Mouse (Mus musculus): Measurements from ENCODE around the gene Gm3776.
A peak's percentile ranks its signal among the peaks of the same experiment; 100 is the strongest.
"Not testable (repeated sequence)": the region's sequence is repeated elsewhere in the genome, so short reads cannot be mapped to it uniquely, and the experiment has no call there.

Gene Gm3776

DNA sequence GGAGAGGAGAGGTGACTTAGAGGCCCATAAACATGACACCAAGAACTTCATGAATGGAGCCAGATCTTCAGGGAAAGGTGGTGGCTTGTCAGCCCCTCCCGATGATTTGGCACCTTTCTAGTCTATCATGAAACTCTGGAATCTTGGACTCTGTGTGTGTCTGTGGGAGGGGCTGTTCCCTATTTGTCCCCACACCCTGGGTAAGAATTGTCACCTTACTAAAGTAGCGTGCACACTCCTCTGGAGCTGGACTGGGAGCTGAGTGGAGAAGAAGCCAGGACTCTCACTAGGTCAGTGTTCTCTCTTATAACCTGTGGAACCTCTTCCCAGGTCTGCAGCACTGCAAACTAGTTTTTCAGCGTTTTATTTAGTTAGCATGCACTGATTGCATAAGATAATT lies at the start of gene Gm3776:
Gm3776 (plus strand) TSS at position 216 of the 400 bp plus-strand sequence.
- DNase-seq (ENCODE audit: low spot score in 2 of 2), result not testable (repeated sequence)

GRCm38 (mm10) chr9:78208956-78209355 lies 48.0 kb upstream of the Gm3776 start:
- DNase-seq (ENCODE audit: low spot score in 2 of 2), result no peak

DNA sequence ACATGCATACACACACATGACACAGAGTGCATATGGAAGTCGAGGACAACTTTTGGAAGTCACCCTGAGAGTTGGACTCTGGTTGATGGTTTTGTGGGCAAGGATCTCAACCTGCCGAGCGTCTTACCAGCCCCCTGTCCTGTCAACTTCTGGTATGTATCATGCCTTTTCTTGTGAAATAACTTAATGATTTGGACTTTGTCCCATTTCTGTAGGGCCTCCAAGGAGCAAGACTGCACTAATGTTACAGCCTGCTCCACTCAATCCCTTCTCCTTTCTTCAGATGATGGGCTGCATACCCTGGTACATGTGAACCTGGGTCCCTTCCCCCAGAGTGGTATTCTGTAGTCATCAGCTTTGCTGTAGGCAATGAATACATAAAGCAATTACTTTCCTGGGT lies 46.9 kb upstream of the Gm3776 start:
- no peak for DNase-seq (ENCODE audit: low spot score in 2 of 2)

- no peak for DNase-seq (ENCODE audit: low spot score in 2 of 2)
Measured at GRCm38 (mm10) chr9:78210821-78211220, 46.1 kb upstream of the Gm3776 start.

DNA sequence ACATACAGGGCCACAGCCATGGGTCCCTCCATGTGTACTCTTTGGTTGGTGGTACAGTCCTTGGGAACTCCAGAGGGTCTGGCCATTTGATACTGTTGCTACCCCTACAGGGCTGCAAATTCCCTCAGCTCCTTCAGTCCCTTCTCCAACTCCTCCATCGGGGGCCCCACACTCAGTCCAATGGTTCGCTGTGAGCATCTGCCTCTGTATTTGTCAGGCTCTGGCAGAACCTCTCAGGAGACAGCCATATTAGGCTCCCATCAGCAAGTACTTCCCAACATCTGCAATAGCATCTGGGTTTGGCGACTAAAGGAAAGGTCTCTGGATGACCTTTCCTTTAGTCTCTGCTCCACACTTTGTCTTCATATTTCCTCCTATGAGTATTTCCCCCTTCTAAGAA lies 45.4 kb upstream of the Gm3776 start:
- DNase-seq (ENCODE audit: low spot score in 2 of 2), result no peak

GRCm38 (mm10) chr9:78212341-78213049 lies 44.4 kb upstream of the Gm3776 start:
- no peak for DNase-seq (ENCODE audit: low spot score in 2 of 2)

DNA sequence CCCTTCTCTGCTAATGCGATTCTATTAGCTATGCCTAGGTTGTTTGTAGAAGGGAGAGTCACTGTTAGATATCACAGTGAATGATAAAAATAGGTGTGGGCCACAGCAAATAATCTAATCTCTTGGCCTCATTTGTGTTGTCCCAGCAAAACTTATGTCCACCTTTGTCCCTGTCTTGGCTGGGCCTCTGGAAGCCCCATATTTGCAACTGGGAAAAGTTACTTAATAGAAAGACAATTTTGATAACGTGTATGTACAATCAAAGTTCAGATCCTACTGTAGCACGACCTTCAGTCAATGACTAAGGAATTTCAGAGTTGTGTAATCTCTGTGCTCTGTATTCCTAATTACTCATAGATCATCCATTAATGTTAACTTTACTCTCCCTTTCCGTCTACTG lies 39.9 kb upstream of the Gm3776 start:
- no peak for DNase-seq (ENCODE audit: low spot score in 2 of 2)

DNA sequence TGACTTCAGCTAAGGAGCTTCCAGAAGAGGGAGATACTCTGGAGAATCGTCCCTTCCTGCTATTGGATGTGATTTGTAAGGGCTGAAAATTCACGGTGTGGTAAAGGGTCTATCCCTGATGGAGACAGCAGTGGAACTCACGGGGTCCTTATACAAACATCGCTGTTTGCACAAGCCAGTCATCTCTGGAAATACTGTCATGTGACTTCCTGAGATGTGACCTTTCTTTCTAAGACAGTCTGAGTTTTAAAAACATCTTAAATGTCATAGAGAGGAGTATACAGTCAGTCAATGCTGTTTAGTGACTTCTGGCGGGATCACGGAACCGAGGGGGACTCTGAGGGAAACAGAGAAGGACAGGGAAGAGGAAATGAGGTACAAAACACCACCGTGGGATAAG lies 34.3 kb upstream of the Gm3776 start:
- no peak for DNase-seq (ENCODE audit: low spot score in 2 of 2)

DNA sequence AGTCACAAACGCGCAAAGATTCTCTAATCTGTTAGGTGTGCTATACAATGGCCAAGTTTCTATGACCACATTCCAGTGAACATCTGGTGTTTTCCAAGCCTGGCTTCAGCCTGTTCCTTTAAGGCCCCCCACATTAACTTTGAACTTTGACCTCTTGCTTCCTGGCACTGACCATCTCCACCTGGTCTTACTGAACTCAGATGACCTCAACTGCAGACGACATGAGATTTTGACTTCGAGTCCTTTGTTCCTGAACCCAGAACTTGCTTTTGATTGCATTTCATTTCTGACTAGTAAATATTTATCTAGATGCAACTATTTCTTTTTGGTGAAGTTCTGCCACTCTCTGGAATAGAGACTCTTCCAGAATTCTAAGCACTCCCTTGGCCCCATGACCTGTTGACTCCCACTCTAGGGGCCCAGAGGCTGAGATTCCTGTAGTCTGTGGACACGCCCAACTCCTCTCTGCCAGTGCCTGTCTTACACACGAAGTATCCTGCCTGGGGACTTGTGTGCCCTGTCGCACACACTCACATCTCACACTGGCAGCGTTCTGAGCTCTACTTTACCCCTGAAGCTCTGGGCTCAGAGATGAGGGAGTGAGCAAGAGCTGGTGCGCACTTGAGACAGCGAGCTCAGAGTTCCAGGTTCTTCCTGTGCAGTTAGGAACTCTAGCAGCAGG lies 33.6 kb upstream of the Gm3776 start:
- no peak for DNase-seq (ENCODE audit: low spot score in 2 of 2)

GRCm38 (mm10) chr9:78224418-78224817 lies 32.5 kb upstream of the Gm3776 start:
- no peak for DNase-seq (ENCODE audit: low spot score in 2 of 2)

GRCm38 (mm10) chr9:78225304-78225703 lies 31.6 kb upstream of the Gm3776 start:
- DNase-seq (ENCODE audit: low spot score in 2 of 2), result no peak

DNA sequence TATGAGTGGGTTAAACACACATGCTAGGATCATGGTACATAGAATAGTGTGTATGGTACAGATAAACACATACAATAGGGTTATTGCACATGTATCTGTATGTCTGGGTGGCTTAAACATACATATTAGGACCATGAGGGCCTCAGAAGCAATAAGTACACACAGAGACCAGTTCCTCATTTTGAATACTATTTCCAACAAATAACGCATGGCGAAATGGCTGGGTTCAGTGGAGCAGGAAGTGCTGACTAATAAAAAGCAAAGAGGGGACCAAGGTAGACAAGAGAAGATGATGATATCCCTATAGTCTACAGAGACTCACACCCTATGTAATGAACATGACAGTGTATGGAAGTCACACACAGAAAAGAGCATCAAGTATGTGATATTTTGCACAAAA lies 28.8 kb upstream of the Gm3776 start:
- no peak for DNase-seq (ENCODE audit: low spot score in 2 of 2)

DNA sequence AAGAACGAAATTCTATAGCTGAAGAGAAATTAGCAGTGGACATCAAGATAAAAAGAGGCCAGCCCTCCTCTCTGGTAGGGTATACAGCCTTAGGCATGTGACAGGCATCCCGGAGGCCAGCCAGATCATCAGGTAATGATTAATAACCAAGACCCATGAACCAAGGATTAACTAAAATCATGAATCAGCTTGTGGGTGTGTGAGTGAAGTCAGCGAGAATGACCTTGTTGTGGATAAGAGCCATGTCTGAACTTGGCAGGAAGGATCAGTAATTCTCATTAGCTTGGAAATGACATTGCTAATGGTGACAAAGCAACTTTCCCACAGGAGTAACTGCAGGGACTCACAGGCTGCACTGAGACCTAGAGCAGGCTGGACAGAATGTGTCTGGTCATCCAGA lies 27.3 kb upstream of the Gm3776 start:
- not testable (repeated sequence) for DNase-seq (ENCODE audit: low spot score in 2 of 2)

DNA sequence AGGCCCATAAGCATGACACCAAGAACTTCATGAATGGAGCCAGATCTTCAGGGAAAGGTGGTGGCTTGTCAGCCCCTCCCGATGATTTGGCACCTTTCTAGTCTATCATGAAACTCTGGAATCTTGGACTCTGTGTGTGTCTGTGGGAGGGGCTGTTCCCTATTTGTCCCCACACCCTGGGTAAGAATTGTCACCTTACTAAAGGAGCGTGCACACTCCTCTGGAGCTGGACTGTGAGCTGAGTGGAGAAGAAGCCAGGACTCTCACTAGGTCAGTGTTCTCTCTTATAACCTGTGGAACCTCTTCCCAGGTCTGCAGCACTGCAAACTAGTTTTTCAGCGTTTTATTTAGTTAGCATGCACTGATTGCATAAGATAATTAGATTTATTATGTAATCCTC lies 26.5 kb upstream of the Gm3776 start, which contains the start of gene Gsta1:
Gsta1 (plus strand) TSS at position 196 of the 400 bp plus-strand sequence.
- DNase-seq (ENCODE audit: low spot score in 2 of 2), result not testable (repeated sequence)

DNA sequence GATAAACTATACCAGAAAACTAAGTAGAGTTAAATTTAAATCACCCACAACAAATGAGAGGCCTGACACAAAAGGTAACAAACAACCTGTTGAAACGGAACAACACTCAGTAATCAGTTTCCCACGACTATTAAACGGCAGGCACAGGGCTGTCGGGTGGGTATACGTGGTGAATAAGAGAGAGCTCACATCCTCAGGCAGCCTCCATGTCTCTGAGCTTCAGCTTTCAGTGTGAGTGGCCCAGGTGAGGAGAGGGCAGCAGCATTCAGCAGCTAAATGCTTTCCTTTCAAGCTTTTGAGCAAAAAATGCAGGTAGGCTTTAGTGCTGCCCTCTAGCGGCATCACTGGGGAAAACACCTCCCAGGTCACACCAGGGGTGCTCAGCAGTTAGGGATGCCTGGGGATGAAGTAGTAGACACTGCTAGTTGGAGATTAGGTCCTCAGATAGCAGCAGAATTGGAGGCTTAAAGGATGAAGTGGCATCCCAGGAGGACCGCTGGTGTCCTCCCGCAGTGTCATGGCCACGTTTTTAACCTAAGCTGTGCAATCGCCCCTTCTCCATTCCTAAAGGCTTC lies 23.7 kb upstream of the Gm3776 start:
- not testable (repeated sequence) for DNase-seq (ENCODE audit: low spot score in 2 of 2)

DNA sequence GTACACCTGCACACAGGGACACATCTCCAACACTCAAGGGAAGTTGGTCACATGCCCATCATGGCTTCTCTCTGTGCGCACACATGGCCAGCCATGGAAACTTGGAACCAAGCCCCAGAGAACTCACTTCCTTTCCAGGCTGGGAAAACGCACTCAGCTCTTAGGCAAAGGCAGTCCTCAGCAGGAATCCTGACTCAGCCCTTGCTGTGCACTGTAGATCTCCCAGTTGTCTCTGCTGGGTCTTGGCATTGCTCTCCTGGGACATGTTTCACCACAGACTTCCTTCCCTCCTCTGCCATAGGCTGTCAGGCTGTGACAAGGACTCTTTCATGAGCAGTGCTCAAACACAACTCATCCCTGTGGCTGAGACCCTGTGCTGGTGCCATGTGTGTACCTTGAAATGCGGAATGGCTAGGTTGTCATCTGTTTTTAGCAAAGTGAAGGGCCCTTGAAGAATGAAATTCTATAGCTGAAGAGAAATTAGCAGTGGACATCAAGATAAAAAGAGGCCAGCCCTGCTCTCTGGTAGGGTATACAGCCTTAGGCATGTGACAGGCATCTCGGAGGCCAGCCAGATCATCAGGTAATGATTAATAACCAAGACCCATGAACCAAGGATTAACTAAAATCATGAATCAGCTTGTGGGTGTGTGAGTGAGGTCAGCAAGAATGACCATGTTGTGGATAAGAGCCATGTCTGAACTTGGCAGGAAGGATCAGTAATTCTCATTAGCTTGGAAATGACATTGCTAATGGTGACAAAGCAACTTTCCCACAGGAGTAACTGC lies 1.1 kb upstream of the Gm3776 start:
- not testable (repeated sequence) for DNase-seq (ENCODE audit: low spot score in 2 of 2)

DNA sequence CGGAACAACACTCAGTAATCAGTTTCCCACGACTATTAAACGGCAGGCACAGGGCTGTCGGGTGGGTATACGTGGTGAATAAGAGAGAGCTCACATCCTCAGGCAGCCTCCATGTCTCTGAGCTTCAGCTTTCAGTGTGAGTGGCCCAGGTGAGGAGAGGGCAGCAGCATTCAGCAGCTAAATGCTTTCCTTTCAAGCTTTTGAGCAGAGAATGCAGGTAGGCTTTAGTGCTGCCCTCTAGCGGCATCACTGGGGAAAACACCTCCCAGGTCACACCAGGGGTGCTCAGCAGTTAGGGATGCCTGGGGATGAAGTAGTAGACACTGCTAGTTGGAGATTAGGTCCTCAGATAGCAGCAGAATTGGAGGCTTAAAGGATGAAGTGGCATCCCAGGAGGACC lies 2.8 kb downstream of the Gm3776 start:
- DNase-seq (ENCODE audit: low spot score in 2 of 2), result peak in 1 of 2 experiments; percentile 5

DNA sequence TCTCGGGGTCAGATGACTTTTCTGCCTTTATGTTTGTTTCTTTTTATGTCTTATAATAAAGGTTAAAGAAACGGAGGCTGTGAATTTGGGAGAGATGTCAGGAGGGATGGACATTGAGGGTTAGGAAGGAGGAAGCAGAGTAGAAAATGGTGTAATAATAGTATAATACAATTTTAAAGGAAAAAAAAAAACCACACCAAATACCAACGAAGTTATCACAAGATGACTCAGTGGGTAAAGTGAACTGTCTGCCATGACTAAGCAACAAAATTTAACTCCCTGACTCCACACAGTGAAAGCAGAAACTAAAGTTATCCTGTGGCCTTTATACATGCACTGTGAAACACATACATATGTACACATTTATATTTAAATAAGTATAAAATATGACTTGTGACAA lies 14.0 kb downstream of the Gm3776 start:
- DNase-seq (ENCODE audit: low spot score in 2 of 2), result not testable (repeated sequence)

DNA sequence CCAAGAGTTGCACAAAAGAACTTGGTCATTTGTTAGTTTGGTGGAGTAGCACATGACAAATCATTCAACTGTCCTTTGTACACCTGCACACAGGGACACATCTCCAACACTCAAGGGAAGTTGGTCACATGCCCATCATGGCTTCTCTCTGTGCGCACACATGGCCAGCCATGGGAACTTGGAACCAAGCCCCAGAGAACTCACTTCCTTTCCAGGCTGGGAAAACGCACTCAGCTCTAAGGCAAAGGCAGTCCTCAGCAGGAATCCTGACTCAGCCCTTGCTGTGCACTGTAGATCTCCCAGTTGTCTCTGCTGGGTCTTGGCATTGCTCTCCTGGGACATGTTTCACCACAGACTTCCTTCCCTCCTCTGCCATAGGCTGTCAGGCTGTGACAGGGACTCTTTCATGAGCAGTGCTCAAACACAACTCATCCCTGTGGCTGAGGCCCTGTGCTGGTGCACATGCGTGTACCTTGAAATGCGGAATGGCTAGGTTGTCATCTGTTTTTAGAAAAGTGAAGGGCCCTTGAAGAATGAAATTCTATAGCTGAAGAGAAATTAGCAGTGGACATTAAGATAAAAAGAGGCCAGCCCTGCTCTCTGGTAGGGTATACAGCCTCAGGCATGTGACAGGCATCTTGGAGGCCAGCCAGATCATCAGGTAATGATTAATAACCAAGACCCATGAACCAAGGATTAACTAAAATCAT lies 25.2 kb downstream of the Gm3776 start:
- DNase-seq (ENCODE audit: low spot score in 2 of 2), result not testable (repeated sequence)

DNA sequence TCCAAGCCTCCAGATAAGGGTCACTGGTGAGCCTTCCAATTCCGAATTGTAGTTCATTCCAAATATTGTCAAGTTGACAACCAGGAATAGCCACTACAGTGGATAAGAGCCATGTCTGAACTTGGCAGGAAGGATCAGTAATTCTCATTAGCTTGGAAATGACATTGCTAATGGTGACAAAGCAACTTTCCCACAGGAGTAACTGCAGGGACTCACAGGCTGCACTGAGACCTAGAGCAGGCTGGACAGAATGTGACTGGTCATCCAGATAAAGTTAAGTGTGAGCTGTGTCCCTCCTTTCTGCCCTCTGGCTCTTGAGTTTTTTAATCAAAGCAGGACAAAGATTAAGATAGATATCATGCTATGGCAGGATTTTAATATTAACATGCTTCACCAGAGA lies 32.1 kb downstream of the Gm3776 start:
- DNase-seq (ENCODE audit: low spot score in 2 of 2), result not testable (repeated sequence)

- DNase-seq (ENCODE audit: low spot score in 2 of 2), result not testable (repeated sequence)
Measured at GRCm38 (mm10) chr9:78289723-78290122, 32.8 kb downstream of the Gm3776 start, which contains the start of gene Gm10639. Gm10639 (plus strand) TSS chr9:78289923.
